Mouse (Mus musculus) brain, embryonic 14.5 days (tissue): ENCODE measurements around the gene Atf6b.

Source experiments
- CTCF ChIP-seq: fragments of 200-500 bp; IDR thresholded peaks from 2 replicates; pipeline ENCODE4 v1.5.1; 2012; ENCODE audit warnings: inconsistent platforms, mild to moderate bottlenecking, moderate library complexity, borderline replicate concordance; ENCODE audit not compliant: insufficient read depth, insufficient read length; ENCODE audit errors: extremely low read depth
- POLR2A ChIP-seq: fragments of 200-500 bp; IDR thresholded peaks from 2 replicates; pipeline ENCODE4 v1.6.1; 2012; ENCODE audit warnings: mild to moderate bottlenecking, inconsistent platforms, borderline replicate concordance; ENCODE audit not compliant: poor library complexity, insufficient read depth, insufficient read length, severe bottlenecking; ENCODE audit errors: extremely low read depth

- TF ChIP-seq CTCF = no peak
- TF ChIP-seq POLR2A = no peak
These were observed 20.7 kb upstream of the Atf6b start for GRCm38 (mm10) chr17:34626062-34626772.
